Mouse (Mus musculus) cortical plate, adult 2 months (tissue): ENCODE results near the gene Pde6g. TPM values are rescaled to one million over a fixed set of nuclear protein-coding genes. Genes with fewer than 3 reads are reported as not detected.

Source experiments
- H3K27ac ChIP-seq: fragments of 200-500 bp; 2 replicates; pipeline ENCODE4 v1.5.1; 2012; ENCODE audit warnings: low read length, control low read depth, inconsistent platforms; ENCODE audit not compliant: insufficient read depth
- H3K4me1 ChIP-seq: fragments of 200-500 bp; 2 replicates; pipeline ENCODE4 v1.6.1; 2011; ENCODE audit warnings: low read length; ENCODE audit not compliant: control insufficient read depth, insufficient read depth
- H3K4me3 ChIP-seq: fragments of 200-500 bp; 2 replicates; pipeline ENCODE4 v1.5.1; 2011; ENCODE audit warnings: mild to moderate bottlenecking, low read length, control low read depth; ENCODE audit not compliant: insufficient read depth
- CTCF ChIP-seq: fragments of 200-500 bp; IDR thresholded peaks from 2 replicates; pipeline ENCODE4 v1.5.1; 2011; ENCODE audit warnings: mild to moderate bottlenecking, control low read depth, low read length; ENCODE audit not compliant: insufficient read depth; ENCODE audit errors: extremely low read depth
- POLR2A ChIP-seq: fragments of 200-500 bp; IDR thresholded peaks from 2 replicates; pipeline ENCODE4 v1.6.1; 2011; ENCODE audit warnings: mild to moderate bottlenecking, low read length, control low read depth; ENCODE audit not compliant: insufficient read depth; ENCODE audit errors: extremely low read depth
- polyA plus RNA-seq: library from polyadenylated mRNA; depleted of rRNA; stranded (reverse); fragments of >200 nt; gene quantifications from 2 replicates; pipeline ENCODE4 v1.2.3, GENCODE M21; 2012

The Pde6g gene
- polyA plus RNA-seq, 1 experiment: 0.81 TPM

GRCm38 (mm10) chr11:120472052-120472451, 18.8 kb upstream of the Pde6g start:
- no peak overlapping the region for H3K27ac ChIP-seq
- H3K4me3 ChIP-seq: no peak overlapping the region
- H3K4me1 ChIP-seq: peaks cover 2% of the 10 kb centered on the region; the same call in 1 of the 2 replicates
- TF ChIP-seq POLR2A (no peak), CTCF (no peak)

- Histone ChIP-seq H3K27ac (no peak overlapping the region), H3K4me1 (peaks cover 2% of the 10 kb centered on the region; the same call in 1 of the 2 replicates), H3K4me3 (peak overlapping the region; percentile 74)
- TF ChIP-seq POLR2A (no peak), CTCF (no peak)
Observed at GRCm38 (mm10) chr11:120467736-120468092, 14.4 kb upstream of the Pde6g start.

- peak; percentile 96 for TF ChIP-seq POLR2A
- TF ChIP-seq CTCF: no peak
- Histone ChIP-seq H3K27ac (no peak within 1 kb of the TSS), H3K4me1 (peaks cover 2% of the 10 kb centered on the region; the same call in 1 of the 2 replicates), H3K4me3 (peak within 1 kb of the TSS; percentile 74)
Observed at GRCm38 (mm10) chr11:120467051-120467735, 13.9 kb upstream of the Pde6g start, which contains the start of gene Arl16. Gene Arl16, minus strand, starts transcription at chr11:120467607.

GRCm38 (mm10) chr11:120465521-120465920, 12.2 kb upstream of the Pde6g start:
- Histone ChIP-seq H3K4me3 (no peak overlapping the region), H3K4me1 (peaks cover 2% of the 10 kb centered on the region; the same call in 1 of the 2 replicates), H3K27ac (no peak overlapping the region)
- TF ChIP-seq CTCF: no peak
- no peak for TF ChIP-seq POLR2A

GRCm38 (mm10) chr11:120464365-120464764, 11.1 kb upstream of the Pde6g start:
- Histone ChIP-seq H3K4me1 (peaks cover 2% of the 10 kb centered on the region; the same call in 1 of the 2 replicates), H3K4me3 (no peak overlapping the region), H3K27ac (no peak overlapping the region)
- TF ChIP-seq POLR2A: no peak
- TF ChIP-seq CTCF: no peak

- H3K4me1 ChIP-seq: peaks cover 3% of the 10 kb centered on the region; the same call in 1 of the 2 replicates
- H3K27ac ChIP-seq: no peak overlapping the region
- TF ChIP-seq CTCF (no peak), POLR2A (no peak)
- no peak overlapping the region for H3K4me3 ChIP-seq
Observed at GRCm38 (mm10) chr11:120463536-120463935, 10.2 kb upstream of the Pde6g start.

GRCm38 (mm10) chr11:120458847-120459597, 5.7 kb upstream of the Pde6g start:
- no peak overlapping the region for H3K27ac ChIP-seq
- 0 out of 2 replicates have a peak, but pooled peaks have one; percentile 9 for TF ChIP-seq CTCF
- TF ChIP-seq POLR2A: no peak

GRCm38 (mm10) chr11:120457772-120458751, 4.8 kb upstream of the Pde6g start, which contains the start of the genes Oxld1 and Ccdc137:
Gene Oxld1, minus strand, starts transcription at chr11:120458068.
Gene Ccdc137, plus strand, starts transcription at chr11:120458115.
- H3K27ac ChIP-seq: peak within 1 kb of the TSS; percentile 87
- H3K4me3 ChIP-seq: peak within 1 kb of the TSS; percentile 98
- H3K4me1 ChIP-seq: peaks cover 1% of the 10 kb centered on the region; the same call in 1 of the 2 replicates
- TF ChIP-seq POLR2A (peak; percentile 87), CTCF (no peak)

More at GRCm38 (mm10) chr11:120458847-120459597, 5.7 kb upstream of the Pde6g start:
- H3K4me1 ChIP-seq: peaks cover 1% of the 10 kb centered on the region; the same call in 1 of the 2 replicates
- peak overlapping the region; percentile 98 for H3K4me3 ChIP-seq

GRCm38 (mm10) chr11:120457370-120457769, 4.1 kb upstream of the Pde6g start:
- peaks cover 1% of the 10 kb centered on the region; the same call in 1 of the 2 replicates for H3K4me1 ChIP-seq
- TF ChIP-seq POLR2A: no peak
- TF ChIP-seq CTCF: no peak
- H3K4me3 ChIP-seq: peak overlapping the region; percentile 98
- peak overlapping the region; percentile 87 for H3K27ac ChIP-seq
